Mouse (Mus musculus) spleen, postnatal 14 days (tissue): ENCODE results near the gene Ercc6l2.
"Not testable (repeated sequence)": the region's sequence is repeated elsewhere in the genome, so short reads cannot be mapped to it uniquely, and the experiment has no call there.

ENCODE experiments used
- DNase-seq, 2 experiments: peaks; one replicate each; pipeline ENCODE4 v3.0.0; 2021 to 2022; ENCODE audit warnings: low spot score in 2 of 2

Gene Ercc6l2

DNA sequence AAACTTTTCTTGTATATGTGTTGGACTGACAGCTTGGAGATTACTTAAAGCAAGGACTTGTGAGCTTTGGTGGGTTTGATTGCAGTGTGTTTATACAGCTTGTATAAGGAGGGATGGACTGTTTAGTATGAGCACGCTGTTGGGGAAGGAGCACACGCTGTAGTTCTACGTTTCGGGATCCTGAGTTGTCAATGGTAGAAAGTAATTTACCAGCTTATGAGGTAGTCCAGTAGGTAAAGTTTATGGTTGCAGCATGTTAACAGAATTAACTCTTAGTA lies 64.8 kb downstream of the Ercc6l2 start:
- DNase-seq: no peak

DNA sequence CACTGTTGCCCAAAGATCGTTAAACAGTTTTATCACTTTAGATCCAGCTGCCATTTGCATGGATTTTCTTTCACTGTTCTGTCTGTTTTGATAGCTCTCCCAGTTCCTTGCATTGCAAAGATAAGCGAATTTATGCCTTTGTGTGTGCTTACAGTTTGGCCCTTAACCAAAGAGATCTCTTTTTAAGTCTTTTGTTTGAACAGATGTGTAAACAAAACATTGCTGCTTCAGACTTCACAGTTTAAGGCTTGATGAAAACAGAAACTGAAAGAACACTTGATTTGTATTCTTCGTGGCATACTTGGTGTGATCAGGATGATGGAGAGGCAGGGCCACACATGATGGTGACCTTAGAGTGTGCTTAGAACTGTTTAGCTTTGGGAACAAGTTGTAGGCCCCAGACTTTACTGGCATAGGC lies 70.5 kb downstream of the Ercc6l2 start:
- DNase-seq: no peak

DNA sequence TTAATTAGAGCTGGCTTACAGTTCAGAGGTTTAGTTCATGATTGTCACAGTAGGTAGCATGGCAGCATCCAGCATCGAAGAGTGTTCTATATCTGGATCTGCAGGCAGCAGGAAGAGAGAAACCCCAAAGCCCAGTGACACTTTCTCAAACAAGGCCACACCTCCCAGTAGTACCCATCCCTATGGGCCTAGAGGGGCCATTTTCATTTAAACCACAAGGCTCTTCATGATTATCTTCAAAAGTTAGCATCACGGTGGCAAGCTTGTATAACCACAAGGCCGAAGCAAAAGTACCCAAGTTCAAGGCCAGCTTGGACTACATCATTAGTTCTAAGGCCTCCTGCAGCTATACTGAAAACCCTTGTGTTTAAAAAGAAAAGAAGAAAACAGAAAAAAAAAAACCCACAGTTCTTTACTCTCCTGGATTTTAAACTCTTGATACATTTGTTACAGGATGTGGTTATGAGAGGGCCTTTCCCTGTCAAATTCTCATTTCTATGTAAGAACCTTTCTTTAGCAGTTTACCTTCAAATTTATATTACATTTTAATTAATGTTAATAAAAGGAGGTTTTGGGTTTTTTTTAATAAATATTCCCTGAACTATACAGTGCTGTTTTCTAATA lies 71.5 kb downstream of the Ercc6l2 start:
- DNase-seq: no peak

DNA sequence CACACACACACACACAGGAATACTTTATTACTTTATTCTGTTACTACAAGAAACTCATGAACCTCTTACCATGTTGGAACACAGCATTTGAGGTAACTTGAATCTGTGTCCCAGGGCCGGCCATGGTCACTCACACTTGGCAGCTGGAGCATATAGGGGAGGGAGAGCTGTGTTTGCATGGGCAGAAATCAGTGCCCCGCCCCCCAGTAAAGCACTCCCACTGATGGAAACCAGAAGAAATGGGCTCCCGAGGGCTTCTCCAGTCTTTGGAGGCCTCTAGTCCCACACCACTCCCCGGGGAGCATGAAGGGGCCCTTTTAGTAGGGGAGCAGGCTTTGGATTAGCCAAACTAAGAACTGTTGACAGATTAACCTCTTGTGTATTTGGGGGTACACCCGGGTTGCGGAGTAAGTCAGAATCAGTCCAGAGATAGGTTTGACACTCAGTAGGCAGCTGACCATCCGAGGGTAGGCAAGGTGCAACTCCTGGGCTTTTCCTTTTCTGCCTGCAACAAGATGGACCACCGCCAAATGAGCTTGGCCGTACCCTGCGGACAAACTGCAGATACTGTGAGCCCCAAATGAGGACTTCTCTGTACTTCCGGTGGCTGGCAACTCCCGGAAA lies 85.8 kb downstream of the Ercc6l2 start:
- DNase-seq: no peak

DNA sequence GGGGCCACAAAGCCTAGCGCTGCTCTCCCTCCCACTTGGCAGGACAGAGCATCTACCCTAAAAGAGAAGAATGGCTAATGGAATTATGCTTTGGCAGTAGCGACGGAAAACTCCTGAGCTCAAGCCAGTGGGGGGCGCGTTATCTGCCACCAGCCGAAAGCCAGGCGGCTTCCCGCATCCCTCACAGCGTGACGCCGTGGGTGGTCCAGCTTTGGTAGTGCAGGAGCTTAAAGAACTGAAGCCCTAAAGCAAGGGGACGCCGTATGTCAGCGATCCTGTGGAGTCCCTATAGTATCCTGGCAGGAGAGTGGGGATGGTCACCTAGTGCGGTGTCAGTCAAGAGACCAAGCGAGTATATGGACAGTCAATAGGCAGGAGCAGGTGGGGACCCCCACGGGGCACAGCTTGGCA lies 86.3 kb downstream of the Ercc6l2 start:
- no peak for DNase-seq

DNA sequence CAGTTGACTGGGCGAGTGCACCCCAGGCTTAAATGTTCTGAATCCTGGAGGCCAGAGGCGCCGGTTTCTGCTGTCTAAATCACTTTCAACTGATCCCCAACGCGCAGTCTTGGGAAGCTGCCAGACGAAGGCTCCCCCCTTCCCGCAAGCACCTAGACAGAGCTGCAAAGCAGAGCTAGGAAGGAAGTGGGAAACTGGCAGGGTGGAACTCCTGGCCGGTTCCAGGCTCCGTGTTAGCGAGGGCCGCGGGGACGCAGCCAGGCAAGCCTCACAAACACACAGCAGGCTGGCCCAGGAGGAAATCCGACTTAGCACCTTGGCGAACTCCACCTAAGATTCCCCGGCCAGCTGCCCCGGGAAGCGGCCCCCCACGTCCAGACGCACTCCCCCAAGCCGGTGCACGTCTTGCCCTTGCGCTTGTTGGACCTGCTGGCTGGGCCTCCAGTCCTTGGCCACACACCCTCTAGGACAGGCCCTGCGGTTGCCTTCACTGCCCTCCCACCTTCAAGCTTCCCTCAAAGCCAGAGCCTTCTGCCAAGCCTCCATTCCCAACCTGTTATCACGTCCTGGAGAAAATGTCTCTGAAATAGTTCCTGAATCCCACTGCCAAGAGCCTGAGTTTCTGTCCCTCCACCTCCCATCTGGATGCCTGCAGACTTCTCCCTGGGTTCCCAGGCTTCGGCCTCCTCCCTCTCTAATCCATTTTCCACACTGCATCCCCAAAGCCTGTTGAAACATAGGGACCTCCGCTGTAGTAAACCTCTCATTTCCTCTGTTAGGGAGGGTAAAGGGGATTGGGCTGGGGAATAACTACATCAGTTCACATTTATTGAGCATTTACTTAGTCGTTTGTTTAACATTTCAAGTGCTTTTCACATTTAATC lies 86.9 kb downstream of the Ercc6l2 start:
- no peak for DNase-seq

DNA sequence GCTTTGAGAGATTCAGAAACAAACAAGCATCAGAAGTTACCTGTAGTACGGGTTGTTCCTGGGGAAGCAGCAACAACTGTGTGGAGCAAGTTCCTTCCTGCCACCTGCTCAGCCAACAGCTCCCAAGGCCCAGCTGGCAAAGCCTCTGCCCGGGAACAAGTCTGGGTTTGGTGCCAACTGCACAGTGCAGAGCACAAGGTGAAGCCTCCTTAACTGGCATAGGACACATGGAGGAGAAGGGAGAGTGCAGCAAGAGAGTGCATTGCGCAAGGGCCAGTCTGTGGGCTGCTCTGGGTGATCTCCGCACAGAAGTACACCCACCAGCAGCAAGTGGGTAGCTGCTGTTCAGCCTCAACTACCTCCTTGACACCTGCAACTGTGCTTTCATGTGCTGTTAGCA lies 91.5 kb downstream of the Ercc6l2 start:
- DNase-seq: no peak

DNA sequence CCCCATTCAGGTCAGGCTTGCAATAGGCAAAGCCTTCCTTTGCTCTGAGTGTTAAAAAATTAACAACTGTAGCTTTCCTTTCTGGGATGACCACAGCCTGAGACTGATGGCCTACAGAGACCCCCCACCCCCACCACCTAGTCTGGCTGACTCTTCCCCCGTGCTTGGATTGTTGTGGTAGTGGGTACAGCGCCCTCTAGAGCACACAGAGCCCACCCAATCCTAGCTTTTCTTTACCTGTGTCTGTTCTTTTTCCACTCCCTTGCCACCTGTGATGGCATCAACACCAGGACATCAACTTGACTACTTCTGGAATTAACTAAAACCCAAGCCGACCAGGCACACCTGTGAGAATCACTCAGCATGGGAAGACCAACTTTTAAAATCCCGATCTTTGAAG lies 92.4 kb downstream of the Ercc6l2 start:
- no peak for DNase-seq

DNA sequence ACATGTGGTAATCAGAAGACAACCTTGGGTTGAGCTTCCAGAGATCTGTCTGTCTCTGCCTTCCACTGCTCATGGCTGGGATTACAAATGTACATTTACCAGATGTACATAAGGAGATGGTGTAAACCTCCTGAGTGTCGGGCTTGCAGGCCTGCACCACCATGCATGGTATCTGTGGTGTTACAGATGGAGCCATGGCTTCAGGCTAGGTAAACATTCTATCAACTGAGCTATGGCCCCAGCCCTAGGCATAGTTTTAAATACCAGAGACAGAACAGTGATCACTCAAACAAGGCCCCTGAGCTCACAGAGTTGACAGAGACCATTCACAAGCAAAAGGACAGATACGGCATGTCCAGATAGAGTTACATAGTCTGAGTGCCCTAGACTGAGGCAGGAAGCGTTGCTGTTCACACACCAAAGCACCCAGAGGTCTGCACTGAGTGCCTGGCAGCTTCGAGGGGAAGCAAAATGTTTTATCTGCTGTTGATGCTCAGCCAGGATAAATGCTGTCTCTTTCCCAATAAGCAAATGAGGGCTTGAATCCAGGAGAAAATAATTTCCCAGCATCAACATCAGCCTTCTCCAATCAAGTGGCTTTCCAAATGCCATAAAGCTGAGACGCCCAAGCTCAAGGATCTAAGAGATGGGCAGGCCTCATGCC lies 95.2 kb downstream of the Ercc6l2 start:
- no peak for DNase-seq

DNA sequence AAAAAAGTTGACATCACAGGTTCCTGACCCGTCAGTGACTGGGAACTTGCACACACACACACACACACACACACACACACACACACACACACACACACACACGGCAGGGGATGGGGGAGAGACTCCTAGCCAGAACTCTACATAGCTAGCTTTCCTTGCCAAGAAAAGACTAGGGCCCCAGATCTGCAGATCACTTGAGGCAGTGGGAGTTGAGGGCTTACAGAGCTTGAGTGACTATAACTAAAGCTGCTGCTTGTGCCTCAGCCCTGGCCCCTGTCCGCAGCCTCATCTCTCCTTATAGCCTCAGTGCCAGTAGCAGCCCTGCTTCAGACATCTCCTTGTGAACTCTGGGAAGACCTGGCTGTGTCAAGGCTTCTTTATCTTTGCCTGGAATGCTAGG lies 96.6 kb downstream of the Ercc6l2 start:
- DNase-seq: no peak

DNA sequence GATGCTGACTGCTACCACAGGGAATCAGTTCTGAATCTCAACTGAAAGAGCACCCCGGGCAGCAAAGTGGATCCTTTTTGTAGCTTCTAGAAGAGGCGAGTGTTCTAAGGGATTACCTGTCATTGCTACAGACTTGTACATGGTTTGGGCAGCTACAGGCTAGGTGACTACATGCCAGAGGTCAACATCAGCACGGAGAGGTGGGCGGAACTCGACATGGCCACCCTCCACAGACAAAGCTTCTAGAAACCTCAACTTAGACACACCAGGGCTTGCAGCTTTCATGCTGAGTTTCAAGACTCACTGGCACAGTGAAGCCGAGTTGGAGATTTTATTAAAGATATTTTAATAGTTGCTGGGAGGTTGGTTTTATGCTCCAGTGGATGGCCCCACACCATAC lies 98.1 kb downstream of the Ercc6l2 start:
- no peak for DNase-seq

DNA sequence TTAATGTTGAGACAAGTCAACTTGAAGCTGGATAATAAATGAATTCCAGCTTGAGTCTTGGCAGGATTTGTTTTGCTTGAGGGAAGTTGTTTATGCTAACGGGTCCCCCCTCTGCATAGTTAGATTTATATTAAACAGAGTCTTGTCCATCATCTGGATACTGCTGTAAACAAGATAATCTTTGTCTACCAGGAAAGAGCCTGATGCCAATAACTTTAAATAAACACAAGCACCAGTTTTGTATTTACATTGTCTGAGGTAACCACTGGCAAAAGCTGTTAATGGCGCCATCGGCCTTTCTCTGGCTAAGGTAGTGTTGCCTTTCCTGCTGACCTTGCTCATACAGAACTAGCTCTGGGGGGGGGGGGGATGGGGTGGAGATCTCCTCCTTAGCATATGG lies 100.1 kb downstream of the Ercc6l2 start:
- DNase-seq: no peak

DNA sequence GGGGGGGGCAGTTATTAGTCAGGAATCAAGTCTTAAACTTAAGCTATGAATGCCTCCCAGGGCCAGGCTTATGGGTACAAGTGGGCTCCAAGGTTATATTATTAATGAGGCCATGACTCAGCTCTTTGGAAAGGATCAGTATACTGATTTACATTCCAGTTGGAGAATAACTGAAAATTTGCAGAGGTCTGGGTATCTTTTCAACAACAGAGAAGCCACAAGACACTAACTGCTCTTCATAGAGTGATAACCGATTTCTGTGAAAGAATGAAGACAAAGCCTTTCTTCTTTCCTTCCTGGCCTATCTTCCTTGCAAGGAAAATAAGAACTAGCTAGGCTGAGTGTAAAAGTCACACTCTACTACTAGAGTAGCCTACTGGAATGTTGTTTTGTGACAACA lies 100.6 kb downstream of the Ercc6l2 start:
- DNase-seq: no peak

DNA sequence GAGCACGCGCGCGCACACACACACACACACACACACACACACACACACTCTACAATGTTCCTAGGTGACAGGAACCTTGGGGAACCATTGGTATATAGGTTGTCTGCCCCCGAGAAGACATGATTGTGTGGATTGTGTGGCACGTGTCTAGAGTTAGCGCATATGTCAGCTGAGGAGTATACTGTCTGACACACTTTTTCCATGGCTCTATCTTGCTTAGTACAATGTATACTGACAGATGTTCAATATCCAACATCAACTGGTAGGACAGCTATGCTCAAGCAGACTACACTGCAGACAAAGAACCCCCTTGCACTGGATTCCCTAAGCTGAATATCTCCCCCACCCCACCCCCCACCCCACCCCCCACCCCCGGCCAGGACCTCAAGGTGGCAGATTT lies 101.5 kb downstream of the Ercc6l2 start:
- DNase-seq: no peak

DNA sequence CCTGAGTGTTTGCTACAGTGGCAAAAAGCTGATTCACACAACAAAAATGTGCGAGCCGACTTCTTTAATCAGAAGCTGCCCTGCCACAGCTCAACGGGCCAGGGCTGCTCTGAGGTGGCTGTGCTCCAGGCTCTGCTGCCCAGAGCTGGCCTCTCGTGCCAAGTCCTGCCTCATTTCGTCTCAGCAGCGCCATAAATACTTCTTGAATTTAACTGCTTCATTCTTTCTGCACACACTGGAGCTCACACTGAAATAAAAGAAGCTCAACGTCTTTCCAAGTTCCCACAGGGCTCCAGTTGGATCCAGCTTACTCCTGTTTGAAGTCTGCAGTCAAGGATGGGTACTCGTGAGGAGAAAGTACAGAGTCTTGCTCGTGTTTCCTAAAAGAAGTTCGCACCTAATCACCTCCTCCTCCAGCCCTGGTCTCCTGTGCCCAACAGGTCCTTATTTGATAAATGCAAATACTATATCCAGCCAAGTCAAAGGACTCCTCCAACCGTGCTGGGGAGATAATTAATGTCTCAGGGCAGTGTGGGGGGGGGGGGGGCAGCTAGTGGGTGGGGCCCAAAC lies 102.2 kb downstream of the Ercc6l2 start:
- no peak for DNase-seq

DNA sequence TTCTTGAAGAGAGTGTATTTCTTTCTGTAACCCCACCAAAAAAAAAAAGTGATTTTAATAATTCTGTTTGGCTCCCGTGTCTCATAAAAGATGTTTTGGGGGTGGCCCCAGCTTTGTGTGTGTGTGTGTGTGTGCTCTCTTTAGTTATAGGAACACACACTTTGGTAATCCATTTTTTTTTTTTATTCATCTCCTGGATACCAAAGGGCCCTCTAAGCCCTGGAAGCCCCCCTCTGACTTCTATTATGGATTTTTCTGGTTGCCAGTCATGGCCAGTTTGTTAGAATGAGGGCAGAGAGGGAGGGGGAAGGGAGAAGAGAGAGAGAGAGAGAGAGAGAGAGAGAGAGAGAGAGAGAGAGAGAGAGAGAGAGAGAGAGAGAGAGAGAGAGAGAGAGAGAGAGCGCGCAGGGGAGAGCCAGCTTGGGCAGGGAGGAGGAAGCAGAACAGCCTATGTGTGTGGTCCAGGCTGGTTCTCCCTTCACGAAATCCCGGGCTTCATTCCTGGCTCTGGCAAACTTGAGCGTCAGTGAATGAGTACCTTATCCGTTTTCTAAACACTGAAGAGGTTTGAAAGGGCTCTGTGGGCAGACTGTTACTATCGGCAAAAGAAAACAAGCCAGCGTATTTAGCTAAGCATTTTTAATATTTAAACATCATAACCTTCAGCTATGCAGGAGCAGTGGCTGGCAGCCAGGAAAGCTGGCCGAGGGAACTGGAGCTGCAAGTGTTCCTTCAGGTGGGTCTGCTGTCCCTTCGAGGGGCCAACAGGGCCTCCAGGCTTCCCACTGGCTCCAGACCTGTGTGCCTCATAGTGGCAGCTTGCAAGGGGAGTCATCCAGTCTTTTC lies 103.0 kb downstream of the Ercc6l2 start:
- DNase-seq: no peak

DNA sequence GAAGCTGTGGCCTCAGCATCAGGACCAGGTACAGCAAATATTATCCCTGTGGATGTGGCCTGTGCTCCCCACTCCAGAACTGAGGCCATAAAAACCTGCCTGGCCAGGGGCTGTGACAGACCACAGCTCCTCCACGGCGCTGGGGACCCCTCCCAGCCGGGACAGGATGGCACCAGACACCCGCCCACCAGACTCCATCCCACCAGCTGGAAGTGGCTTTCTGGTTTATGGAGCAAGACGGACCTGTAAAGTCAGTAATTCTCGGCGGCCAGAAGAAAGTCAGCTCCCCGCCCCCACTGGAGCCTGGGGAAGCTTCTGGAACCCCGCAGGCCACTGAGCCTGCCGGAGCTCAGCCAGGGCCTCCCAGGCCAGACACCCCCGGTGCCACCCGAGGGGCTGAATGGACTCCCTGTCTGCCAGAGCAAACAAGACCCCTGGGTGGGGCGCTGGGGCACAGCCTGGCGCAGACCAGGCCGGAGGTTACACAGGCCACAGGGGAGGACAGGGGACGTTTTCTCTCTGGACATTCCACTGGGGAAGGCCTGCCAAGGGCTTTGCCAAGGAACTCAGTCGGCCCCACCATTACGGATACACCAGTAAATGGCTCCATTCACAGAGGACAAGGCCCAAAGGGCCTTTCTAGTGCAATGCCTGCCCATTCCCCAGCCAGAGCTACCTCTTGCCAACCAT lies 103.8 kb downstream of the Ercc6l2 start:
- no peak for DNase-seq

DNA sequence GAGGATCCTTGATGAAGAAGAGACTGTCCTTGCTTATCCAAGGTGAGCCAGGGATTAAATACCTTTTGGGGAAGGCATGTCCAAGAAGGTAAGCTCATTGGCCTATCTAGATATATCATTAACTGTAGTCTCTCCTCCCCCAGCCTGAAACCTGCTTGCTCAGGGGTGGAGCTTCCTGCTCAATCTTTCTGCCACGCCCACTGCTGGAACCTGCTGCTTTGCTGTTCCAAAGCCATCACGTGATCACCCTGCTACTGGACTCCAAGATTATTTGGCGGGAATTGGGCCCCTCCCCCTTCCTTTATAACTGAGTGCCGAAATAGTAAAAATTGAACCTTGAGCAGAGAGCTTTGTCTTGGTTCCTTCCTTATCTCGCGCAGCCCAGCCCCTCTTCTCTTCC lies 109.0 kb downstream of the Ercc6l2 start:
- not testable (repeated sequence) for DNase-seq

DNA sequence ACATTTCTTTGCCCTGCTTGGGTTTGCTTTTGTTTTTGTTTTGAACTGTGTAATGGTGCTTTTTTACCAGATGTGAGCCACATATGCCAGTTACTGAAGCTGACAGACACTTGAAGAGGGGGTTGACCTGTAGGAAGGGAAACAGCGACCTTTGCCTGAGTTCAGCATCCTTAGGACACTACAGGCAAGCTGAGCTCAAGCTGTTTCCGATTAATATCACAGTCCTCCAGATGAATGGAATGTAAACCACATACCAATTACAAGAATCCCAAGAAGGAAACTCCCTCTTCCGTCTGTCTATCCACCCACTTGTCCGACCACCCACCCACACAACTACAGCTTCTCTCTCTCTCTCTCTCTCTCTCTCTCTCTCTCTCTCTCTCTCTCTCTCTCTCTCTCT lies 112.3 kb downstream of the Ercc6l2 start:
- no peak for DNase-seq

DNA sequence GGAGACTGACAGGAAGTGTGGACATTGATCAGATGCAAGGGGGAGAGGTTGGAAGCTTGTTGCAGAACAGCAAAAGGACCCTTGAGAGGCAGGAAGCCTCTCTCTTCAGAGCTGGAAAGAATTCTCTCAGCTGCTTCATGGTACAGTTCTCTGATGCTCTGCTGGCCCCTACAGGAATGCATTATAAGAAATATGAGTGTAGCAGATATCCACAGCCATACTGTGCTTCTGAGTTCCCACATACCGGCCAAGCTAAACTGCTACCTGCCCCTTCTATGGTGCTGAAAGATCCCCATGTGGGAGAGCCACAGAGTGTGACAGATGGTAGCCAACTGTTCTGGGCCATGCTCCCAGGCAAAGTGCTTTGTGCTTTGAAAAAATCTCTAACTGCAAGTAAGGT lies 114.3 kb downstream of the Ercc6l2 start:
- DNase-seq: no peak
